Mouse (Mus musculus): ENCODE measurements around the gene Apoo.

DNA sequence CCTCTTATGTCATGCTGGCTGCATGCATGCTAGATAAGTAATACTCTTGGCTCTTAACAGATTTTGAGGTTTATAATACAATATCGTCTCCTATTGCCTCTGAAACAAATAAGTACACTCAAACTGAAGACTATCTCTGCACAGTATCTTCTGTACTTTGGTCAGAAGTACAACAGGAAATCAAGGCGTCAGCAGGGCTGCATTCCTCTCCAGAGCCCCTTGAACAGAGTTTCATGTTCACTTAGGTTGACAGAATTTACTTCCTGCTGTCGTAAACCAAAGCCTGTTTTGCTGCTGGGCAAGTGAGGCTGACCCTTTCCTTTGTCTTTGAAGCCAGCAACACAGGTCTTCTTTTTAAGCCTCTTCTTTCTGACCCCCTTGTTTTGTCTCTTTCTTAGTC, 42.1 kb downstream of the Apoo start:
- TF ChIP-seq CTCF (IDR thresholded peaks at IDR 0.05; ENCODE audit: control insufficient read depth, insufficient read depth, insufficient read length) (no peak), MYOD1 (IDR thresholded peaks at IDR 0.05; ENCODE audit: control insufficient read depth, insufficient read length, low read depth) (no peak), MYOG (IDR thresholded peaks at IDR 0.05; ENCODE audit: control insufficient read depth, extremely low read depth, insufficient read length) (no peak)

Data from C2C12 (cell line).